Mouse (Mus musculus) embryonic facial prominence, embryonic 11.5 days (tissue): ENCODE measurements around the gene Zfp280b. TPM values are rescaled to one million over a fixed set of nuclear protein-coding genes. Genes with fewer than 3 reads are reported as not detected.

ENCODE experiments used
- ATAC-seq: fragments of 200-750 bp; cut with Nextera tagmentation; replicated peaks from 2 replicates; pipeline ENCODE4 v1.8.0; 2017; ENCODE audit warnings: low read depth; ENCODE audit not compliant: insufficient number of reproducible peaks, low FRiP score, low TSS enrichment
- DNase-seq: peaks from one replicate; pipeline ENCODE4 v3.0.0-alpha.2; 2015; ENCODE audit warnings: low spot score
- H3K27ac ChIP-seq: fragments of 300-500 bp; sonication (generic); replicated peaks from 2 replicates; pipeline ENCODE4 v1.5.1; 2014; ENCODE audit warnings: mild to moderate bottlenecking, low read depth, low read length, control low read depth
- H3K27me3 ChIP-seq: fragments of 300-500 bp; sonication (generic); 2 replicates; pipeline ENCODE4 v1.6.1; 2014; ENCODE audit warnings: mild to moderate bottlenecking, low read length, moderate library complexity, mixed read lengths; ENCODE audit not compliant: control insufficient read depth, insufficient read depth
- H3K36me3 ChIP-seq: fragments of 300-500 bp; sonication (generic); replicated peaks from 2 replicates; pipeline ENCODE4 v1.6.1; 2014; ENCODE audit warnings: low read depth, mild to moderate bottlenecking, low read length, moderate library complexity, mixed read lengths; ENCODE audit not compliant: control insufficient read depth, insufficient read depth
- H3K4me1 ChIP-seq: fragments of 300-500 bp; sonication (generic); 2 replicates; pipeline ENCODE4 v1.6.1; 2014; ENCODE audit warnings: low read length, mixed read lengths; ENCODE audit not compliant: control insufficient read depth, insufficient read depth
- H3K4me2 ChIP-seq: fragments of 300-500 bp; sonication (generic); 2 replicates; pipeline ENCODE4 v1.6.1; 2014; ENCODE audit warnings: low read depth, mild to moderate bottlenecking, control low read depth, low read length, moderate library complexity
- H3K4me3 ChIP-seq: fragments of 300-500 bp; sonication (generic); 2 replicates; pipeline ENCODE4 v1.5.1; 2014; ENCODE audit warnings: low read depth, low read length, control low read depth
- H3K9ac ChIP-seq: fragments of 300-500 bp; sonication (generic); replicated peaks from 2 replicates; pipeline ENCODE4 v1.6.1; 2014; ENCODE audit warnings: mild to moderate bottlenecking, control low read depth, low read length
- H3K9me3 ChIP-seq: fragments of 300-500 bp; sonication (generic); replicated peaks from 2 replicates; pipeline ENCODE4 v1.6.1; 2016; ENCODE audit warnings: mild to moderate bottlenecking, low read length, inconsistent platforms, mixed read lengths; ENCODE audit not compliant: control insufficient read depth
- WGBS: fragments of 180-500 bp; shearing (Covaris S2); extraction: QIAGEN DNeasy Blood & Tissue Kit; methylation state at CpG from one replicate; pipeline ENCODE4 v1.1.7; 2014; 5-methylcytosine and 5-hydroxymethylcytosine counted together
- polyA plus RNA-seq: library from polyadenylated mRNA; unstranded; fragments of >200 nt; fragmentation: Nextera tagmentation; extraction: Ambion mirVana; gene quantifications from 2 replicates; pipeline ENCODE4 v1.2.1, GENCODE M21; 2014

The Zfp280b gene
- polyA plus RNA-seq, 1 experiment from 2014 or later: 37.9 TPM

- DNase-seq (no peak), ATAC-seq (0 out of 2 replicates have a peak, but pooled peaks have one; percentile 31)
- Histone ChIP-seq H3K27ac (no peak overlapping the region), H3K27me3 (no peaks in the 10 kb centered on the region), H3K36me3 (no peaks in the 10 kb centered on the region), H3K9ac (peak overlapping the region; percentile 96), H3K4me1 (no peaks in the 10 kb centered on the region), H3K4me3 (peak overlapping the region; percentile 92), H3K9me3 (no peaks in the 10 kb centered on the region), H3K4me2 (peak overlapping the region; percentile 79)
- WGBS: 49% methylated on average over 14 of the region's 14 CpGs
Measured at GRCm38 (mm10) chr10:76031511-76032401, 694 bp upstream of the Zfp280b start.

GRCm38 (mm10) chr10:76033119-76033455 lies 637 bp downstream of the Zfp280b start:
- H3K9ac ChIP-seq: peak overlapping the region; percentile 96
- DNase-seq (no peak), ATAC-seq (peak; percentile 3; the same call in 1 of the 2 replicates)
- H3K36me3 ChIP-seq: no peaks in the 10 kb centered on the region
- H3K4me1 ChIP-seq: no peaks in the 10 kb centered on the region
- no peaks in the 10 kb centered on the region for H3K27me3 ChIP-seq
- H3K27ac ChIP-seq: no peak overlapping the region
- peak overlapping the region; percentile 92 for H3K4me3 ChIP-seq
- no peaks in the 10 kb centered on the region for H3K9me3 ChIP-seq
- H3K4me2 ChIP-seq: peak overlapping the region; percentile 79
- WGBS: 22% methylated on average over 7 of the region's 7 CpGs

- H3K4me1 ChIP-seq: no peaks in the 10 kb centered on the region
- no peaks in the 10 kb centered on the region for H3K27me3 ChIP-seq
- H3K36me3 ChIP-seq: peaks cover 3% of the 10 kb centered on the region
- DNase-seq: no peak
- 95% methylated on average over 8 of the region's 8 CpGs for WGBS
- no peaks in the 10 kb centered on the region for H3K9me3 ChIP-seq
- no peak for ATAC-seq
- no peak overlapping the region for H3K4me3 ChIP-seq
- no peak overlapping the region for H3K4me2 ChIP-seq
- H3K9ac ChIP-seq: no peak overlapping the region
- no peak overlapping the region for H3K27ac ChIP-seq
Measured at GRCm38 (mm10) chr10:76034001-76034600, 1.7 kb downstream of the Zfp280b start.

GRCm38 (mm10) chr10:76035277-76035676 lies 2.8 kb downstream of the Zfp280b start:
- DNase-seq (no peak), ATAC-seq (no peak)
- Histone ChIP-seq H3K4me2 (no peak overlapping the region), H3K27ac (no peak overlapping the region), H3K4me3 (no peak overlapping the region), H3K9me3 (no peaks in the 10 kb centered on the region), H3K4me1 (no peaks in the 10 kb centered on the region), H3K27me3 (no peaks in the 10 kb centered on the region), H3K36me3 (peaks cover 11% of the 10 kb centered on the region), H3K9ac (no peak overlapping the region)

- Histone ChIP-seq H3K4me3 (no peak overlapping the region), H3K4me1 (no peaks in the 10 kb centered on the region), H3K4me2 (no peak overlapping the region), H3K9ac (no peak overlapping the region), H3K27ac (no peak overlapping the region), H3K9me3 (no peaks in the 10 kb centered on the region), H3K36me3 (peaks cover 14% of the 10 kb centered on the region), H3K27me3 (no peaks in the 10 kb centered on the region)
- WGBS: 96% methylated on average over 5 of the region's 5 CpGs
- no peak for DNase-seq
- ATAC-seq: no peak
Measured at GRCm38 (mm10) chr10:76036962-76037361, 4.5 kb downstream of the Zfp280b start.

- Histone ChIP-seq H3K4me1 (no peaks in the 10 kb centered on the region), H3K9ac (no peak overlapping the region), H3K36me3 (peaks cover 2% of the 10 kb centered on the region; the same call in 1 of the 2 replicates), H3K9me3 (no peaks in the 10 kb centered on the region), H3K4me2 (no peak overlapping the region), H3K27me3 (no peaks in the 10 kb centered on the region), H3K27ac (no peak overlapping the region), H3K4me3 (no peak overlapping the region)
- WGBS: 34% methylated on average over 5 of the region's 5 CpGs
- DNase-seq: no peak
- no peak for ATAC-seq
Measured at GRCm38 (mm10) chr10:76045343-76045742, 12.9 kb downstream of the Zfp280b start.

GRCm38 (mm10) chr10:76046754-76047153 lies 14.3 kb downstream of the Zfp280b start:
- 65% methylated on average over 1 of the region's 1 CpGs for WGBS
- no peaks in the 10 kb centered on the region for H3K36me3 ChIP-seq
- H3K27ac ChIP-seq: no peak overlapping the region
- no peak overlapping the region for H3K9ac ChIP-seq
- no peaks in the 10 kb centered on the region for H3K9me3 ChIP-seq
- H3K4me1 ChIP-seq: no peaks in the 10 kb centered on the region
- DNase-seq: no peak
- no peak overlapping the region for H3K4me3 ChIP-seq
- no peaks in the 10 kb centered on the region for H3K27me3 ChIP-seq
- no peak overlapping the region for H3K4me2 ChIP-seq
- no peak for ATAC-seq

GRCm38 (mm10) chr10:76047182-76047869 lies 14.9 kb downstream of the Zfp280b start:
- H3K4me1 ChIP-seq: no peaks in the 10 kb centered on the region
- no peaks in the 10 kb centered on the region for H3K36me3 ChIP-seq
- H3K27me3 ChIP-seq: no peaks in the 10 kb centered on the region
- H3K9me3 ChIP-seq: no peaks in the 10 kb centered on the region
- no peak overlapping the region for H3K4me2 ChIP-seq
- ATAC-seq: no peak
- DNase-seq: no peak
- H3K27ac ChIP-seq: no peak overlapping the region
- no peak overlapping the region for H3K4me3 ChIP-seq
- WGBS: 47% methylated on average over 5 of the region's 5 CpGs
- no peak overlapping the region for H3K9ac ChIP-seq
